In the genomic region with DNA sequence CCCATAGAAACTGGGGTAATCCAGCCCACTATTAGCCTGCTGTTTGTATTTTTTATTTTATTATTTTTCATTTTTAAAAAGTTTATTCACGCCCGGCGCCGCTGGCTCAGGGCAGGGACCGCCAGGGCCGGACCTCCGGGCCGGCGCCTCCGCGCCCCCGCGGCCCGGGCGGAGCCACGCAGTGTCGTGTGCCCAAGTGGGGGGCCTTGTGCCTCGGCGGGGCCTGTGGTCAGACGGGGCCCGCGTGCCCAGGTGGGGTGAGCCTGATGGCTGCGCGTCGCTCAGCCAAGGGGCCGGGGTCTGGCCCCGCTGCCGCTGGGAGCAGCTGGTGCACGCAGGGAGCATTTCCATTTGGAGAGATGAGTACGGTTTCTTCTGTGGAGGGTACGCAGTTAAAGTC, we compare ENCODE assay signal across 15 mouse cellular contexts.
"Had no signal": no experiment of that assay in that cellular context is flagged by ENCODE, and none has a peak within 500 bp of the region (broad histone marks: within the 10 kb centered on the region; RNA-seq: fewer than 3 reads in every experiment).

No protein-coding gene starts in this region.

- H3K4me1 ChIP-seq: midbrain, embryonic 10.5 days; neural tube, embryonic 13.5 days; stomach, embryonic 15.5 days had no signal

- H3K27me3 ChIP-seq: limb, embryonic 13.5 days; neural tube, embryonic 13.5 days; stomach, embryonic 15.5 days had no signal

- H3K27ac ChIP-seq: limb, embryonic 13.5 days; liver, embryonic 14.5 days; midbrain, embryonic 10.5 days; neural tube, embryonic 13.5 days; stomach, embryonic 15.5 days had no signal

- H3K4me3 ChIP-seq: limb, embryonic 13.5 days; midbrain, embryonic 10.5 days; neural tube, embryonic 13.5 days; stomach, embryonic 15.5 days had no signal

- H3K36me3 ChIP-seq: limb, embryonic 13.5 days; midbrain, embryonic 10.5 days; neural tube, embryonic 13.5 days; stomach, embryonic 15.5 days had no signal

- ATAC-seq: midbrain, embryonic 16.5 days had no signal

- H3K9me3 ChIP-seq: neural tube, embryonic 13.5 days; stomach, embryonic 15.5 days had no signal

- H3K9ac ChIP-seq: limb, embryonic 13.5 days; liver, embryonic 14.5 days; neural tube, embryonic 13.5 days; stomach, embryonic 15.5 days had no signal

- H3K4me2 ChIP-seq: limb, embryonic 13.5 days; neural tube, embryonic 13.5 days; stomach, embryonic 15.5 days had no signal

- DNase-seq: kidney, adult 2 months; kidney, postnatal 14 days; left cerebral cortex, postnatal 4 days; lung, adult 18-20 months; lung, postnatal 10 days; lung, postnatal 4 days; right cerebral cortex, postnatal 14 days; thymus, adult 2 months; thymus, postnatal 25 days had no signal
